Mouse (Mus musculus): ENCODE measurements around the gene Sytl3. TPM values are rescaled to one million over a fixed set of nuclear protein-coding genes. Genes with fewer than 3 reads are reported as not detected.

Gene Sytl3
- polyA plus RNA-seq (2015; fragmentation: Nextera tagmentation; extraction: Ambion mirVana), result 0.11 TPM in 1 of 2 replicates, not detected in the other

DNA sequence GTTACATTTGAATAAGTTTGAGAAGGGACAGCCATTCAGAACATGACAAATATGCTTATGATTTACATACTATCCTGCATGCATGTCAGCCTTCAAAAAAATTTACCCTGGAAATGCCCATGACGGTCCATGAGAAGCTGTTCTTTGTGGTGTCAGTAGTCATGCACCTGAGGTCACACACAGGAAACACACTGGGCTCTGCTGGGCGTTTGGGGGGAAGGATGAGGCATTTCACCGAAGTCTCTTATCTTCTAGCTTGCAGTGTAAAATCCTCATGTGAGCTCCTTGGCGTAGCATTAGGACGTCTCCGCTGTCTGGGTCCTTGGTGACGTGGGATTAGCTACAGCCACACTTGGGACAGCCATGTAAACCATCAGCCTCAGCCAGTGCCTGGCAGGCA, at the start of gene Sytl3:
Gene Sytl3, plus strand, starts transcription at position 293 of the 400 bp plus-strand sequence.

DNA sequence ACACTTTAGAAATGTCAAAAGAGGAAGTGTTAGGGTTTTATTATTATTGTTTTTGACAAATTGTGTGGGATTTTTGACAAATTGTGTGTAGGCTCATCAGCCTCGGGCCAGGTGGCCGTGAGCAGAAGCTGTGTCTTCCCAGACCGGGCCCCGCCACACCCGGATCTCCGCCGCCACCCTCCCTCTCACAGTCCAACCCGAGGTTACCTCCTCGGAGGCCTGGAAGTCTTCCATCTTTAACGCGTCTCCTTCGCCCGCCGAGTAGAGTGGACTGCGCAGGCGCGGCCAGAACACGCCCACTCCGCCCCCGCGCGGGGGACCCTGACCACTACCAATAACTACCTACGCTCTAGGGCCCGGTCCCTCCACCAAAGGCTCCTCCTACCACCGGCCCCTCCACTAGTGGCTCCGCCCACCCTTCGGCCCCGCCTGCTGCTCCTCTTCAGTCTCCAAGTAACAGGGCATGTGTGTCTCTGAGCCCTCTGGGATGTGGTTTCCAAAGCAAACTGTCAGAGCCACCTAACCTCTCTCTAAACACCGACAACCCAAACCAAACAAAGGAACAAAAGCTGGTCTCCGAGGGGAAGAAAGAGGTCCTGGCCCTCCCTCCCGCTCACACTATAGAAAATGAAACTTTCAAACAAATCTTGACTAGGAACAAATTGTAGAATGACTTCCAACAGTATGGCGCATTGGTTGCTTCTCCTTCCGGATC, 3.2 kb upstream of the Sytl3 start, which contains the start of gene Dynlt1f:
Gene Dynlt1f, minus strand, starts transcription at position 334 of the 715 bp plus-strand sequence.

DNA sequence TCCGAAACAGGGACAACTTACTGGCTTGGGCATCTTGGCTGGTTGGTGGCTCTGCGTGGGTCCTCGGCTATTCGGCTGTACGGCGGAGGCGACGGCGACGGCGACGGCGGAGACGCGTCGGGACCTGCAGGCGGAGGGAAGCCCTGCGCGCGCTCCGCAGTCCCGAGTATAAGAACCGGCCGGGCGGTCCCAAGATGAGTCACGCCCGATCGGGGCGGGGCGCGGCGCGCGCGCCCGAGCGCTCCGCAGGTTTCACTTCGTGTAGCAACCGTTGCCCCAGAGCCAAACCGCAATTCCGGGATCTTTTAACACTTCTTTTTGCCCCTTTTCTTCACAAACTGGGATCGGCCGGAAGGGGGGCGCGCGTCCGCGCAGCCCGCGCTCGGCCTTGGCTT, 123.7 kb downstream of the Sytl3 start, which contains the start of gene Ezr:
Gene Ezr, minus strand, starts transcription at position 174 of the 395 bp plus-strand sequence.

Other genes with a start within 250 kb of the Sytl3 start
- gene Dynlt1b, start 229.0 kb upstream of the Sytl3 start, polyA plus RNA-seq (2015; fragmentation: Nextera tagmentation; extraction: Ambion mirVana), result 1,331 and 1,614 TPM in 2 replicates
- gene Dynlt1c, start 57.4 kb upstream of the Sytl3 start, polyA plus RNA-seq (2015; fragmentation: Nextera tagmentation; extraction: Ambion mirVana), result 16.8 and 29.0 TPM in 2 replicates
- 332 and 402 TPM in 2 replicates for gene Dynlt1f, start 3.2 kb upstream of the Sytl3 start, polyA plus RNA-seq (2015; fragmentation: Nextera tagmentation; extraction: Ambion mirVana)
- gene Ezr, start 123.7 kb downstream of the Sytl3 start, polyA plus RNA-seq (2015; fragmentation: Nextera tagmentation; extraction: Ambion mirVana), result 25.2 and 29.9 TPM in 2 replicates